Mouse (Mus musculus) frontal cortex, adult 2 months (tissue): ENCODE data around the gene Whamm. TPM values are rescaled to one million over a fixed set of nuclear protein-coding genes. Genes with fewer than 3 reads are reported as not detected.

Source experiments
- DNase-seq, 2 experiments: peaks; one replicate each; pipeline ENCODE4 v3.0.0; 2022; ENCODE audit warnings: low spot score in 1 of 2; ENCODE audit errors: extremely low spot score in 1 of 2
- polyA plus RNA-seq: library from polyadenylated mRNA; depleted of rRNA; stranded (reverse); fragments of >200 nt; gene quantifications from 2 replicates; pipeline ENCODE4 v1.2.3, GENCODE M21; 2012

Whamm gene
- polyA plus RNA-seq, 1 experiment = 24.2 TPM

DNA sequence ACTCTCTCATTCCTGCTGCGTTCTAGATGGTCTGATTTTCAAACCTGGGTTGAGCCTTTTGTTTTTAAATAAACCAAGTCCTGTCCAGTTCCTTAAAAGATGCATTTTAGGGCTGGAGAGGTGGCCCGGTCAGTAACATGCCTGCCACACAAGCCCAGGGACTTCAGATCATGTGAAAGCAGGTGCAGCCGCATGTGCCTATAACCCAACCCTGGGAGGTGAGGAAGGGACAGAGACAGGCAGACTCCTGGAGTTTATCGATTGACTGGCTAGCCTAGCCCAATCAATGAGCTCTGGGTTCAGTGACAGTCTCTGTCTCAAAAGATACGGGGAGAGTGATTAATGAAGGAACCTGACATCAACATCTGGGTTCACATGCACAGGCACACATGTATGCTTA is 9.9 kb upstream of the Whamm start:
- no peak for DNase-seq

DNA sequence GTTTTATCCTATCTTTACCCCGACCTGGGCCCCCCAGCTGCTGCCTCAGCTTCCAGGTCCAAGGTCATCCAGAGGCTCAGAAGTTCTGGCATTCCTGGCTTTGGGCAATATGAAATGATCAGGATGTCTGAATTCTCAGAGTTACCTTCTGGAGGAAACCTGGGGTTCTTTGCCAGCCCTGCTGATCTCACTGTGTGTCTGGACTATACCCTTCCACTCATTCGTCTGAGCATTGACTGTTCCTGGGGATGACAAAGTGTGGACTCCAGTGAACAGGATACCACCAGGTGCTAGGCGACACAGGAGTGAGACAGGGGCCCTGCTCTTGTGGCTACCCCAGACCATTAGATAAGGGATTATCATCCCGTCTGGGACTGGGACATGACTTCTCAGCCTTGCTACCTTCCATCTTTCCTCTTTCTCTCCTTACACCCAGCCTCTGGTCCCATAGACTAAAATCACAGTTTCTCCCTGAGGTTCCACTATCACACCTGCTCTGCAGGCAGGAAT is 7.5 kb upstream of the Whamm start:
- no peak for DNase-seq

GRCm38 (mm10) chr7:81564766-81565165 is 6.3 kb upstream of the Whamm start:
- no peak for DNase-seq

DNA sequence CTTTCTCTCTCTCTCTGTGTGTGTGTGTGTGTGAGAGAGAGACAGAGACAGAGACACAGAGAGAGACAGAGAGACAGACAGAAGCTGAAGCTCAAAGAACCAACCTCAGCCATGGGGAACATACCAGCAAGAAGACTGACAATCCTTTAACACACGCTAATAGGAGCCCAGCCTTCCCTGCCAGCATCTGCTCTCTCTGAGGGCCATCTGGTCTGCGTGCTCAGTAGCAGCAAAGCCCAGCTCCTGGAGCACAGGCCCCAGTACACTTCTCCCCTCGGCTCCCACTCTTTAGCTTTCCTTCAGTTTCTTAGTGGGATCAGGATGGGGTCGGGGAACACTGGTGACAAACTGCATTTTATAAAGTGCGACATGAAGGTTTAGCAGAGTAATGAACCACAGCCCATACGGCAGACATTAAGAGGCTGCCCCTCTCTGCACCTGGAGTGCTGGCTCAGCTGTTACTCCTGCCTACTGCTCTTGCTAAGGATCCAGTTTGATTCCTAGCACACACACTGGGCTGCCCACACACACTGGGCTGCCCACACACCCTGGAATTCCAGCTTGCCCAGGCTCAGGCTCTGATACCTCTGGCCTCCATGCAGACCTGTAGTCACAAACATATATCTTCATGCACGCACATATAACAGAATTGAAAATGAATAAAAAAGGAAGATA is 5.5 kb upstream of the Whamm start:
- no peak for DNase-seq

- no peak for DNase-seq
These were observed 4.7 kb upstream of the Whamm start for GRCm38 (mm10) chr7:81566332-81566731.

- DNase-seq = no peak
These were observed 4.2 kb upstream of the Whamm start, which contains the start of gene Fsd2 for GRCm38 (mm10) chr7:81566892-81567291. Gene Fsd2, minus strand, starts transcription at chr7:81566944.

DNA sequence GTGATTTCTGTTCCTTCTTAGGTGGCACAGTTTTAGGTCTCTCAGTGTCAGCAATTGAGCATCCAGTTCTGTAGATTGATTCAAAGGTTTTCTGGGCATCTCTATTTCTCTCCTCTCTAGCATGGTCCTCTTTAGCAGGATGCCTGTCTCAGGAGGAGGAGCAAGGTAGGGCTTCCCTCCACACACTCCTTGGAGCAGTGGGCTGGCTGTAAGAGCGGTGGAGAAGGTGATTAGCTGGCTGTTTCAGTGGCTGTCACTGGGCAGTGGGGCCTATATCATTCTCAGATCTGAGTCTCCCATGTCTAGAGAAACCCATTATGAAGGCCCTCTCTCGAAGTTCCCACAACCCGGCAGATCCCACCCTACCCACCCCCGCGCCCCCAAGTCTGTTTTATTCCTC is 3.7 kb upstream of the Whamm start:
- DNase-seq = no peak

GRCm38 (mm10) chr7:81569851-81570250 is 1.2 kb upstream of the Whamm start:
- DNase-seq = no peak

DNA sequence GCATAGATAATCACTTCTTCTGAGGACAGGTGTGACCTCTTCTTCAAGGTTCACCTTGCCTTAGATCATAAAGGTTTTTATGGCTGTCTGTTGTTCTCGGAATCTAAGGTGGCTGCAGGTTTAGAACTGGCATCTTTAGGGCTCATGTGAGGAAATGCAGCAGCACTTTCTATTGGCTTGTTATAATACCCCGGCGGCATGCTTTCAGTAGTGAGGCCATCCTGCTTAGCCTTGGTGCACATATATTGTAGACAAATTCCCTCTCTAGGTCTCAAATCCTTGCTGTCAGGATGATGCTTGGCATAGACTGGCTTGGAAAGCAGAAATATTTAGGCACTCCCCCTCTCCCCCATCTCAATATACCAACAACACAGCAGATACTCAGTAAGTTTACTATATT is 795 bp upstream of the Whamm start:
- DNase-seq = no peak

- DNase-seq = no peak
These were observed 336 bp upstream of the Whamm start for GRCm38 (mm10) chr7:81570752-81571107.

DNA sequence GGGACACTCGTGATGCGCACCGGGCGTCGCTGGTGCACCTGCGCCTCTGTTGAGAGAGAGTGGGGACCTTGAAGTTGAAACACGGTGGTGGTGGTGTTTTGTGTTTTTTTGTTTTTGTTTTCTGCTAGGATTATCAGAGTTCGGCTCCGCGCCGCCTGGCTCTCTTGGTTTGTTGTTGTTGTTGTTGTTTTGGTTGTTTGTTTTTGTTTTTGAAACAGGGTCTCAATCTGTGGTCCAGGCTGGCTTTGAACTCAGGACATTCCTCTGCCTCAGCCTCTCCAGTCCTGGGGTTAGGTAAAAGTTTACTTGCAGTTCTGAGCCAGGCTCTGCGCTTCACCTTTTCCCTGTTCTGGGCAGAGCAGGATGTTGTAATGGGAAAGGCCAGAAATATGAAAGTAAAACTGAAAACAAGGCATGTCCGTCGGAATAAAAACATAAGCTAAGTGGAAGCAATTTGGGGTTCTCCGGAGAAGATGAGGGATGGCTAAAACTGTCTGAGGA is 925 bp downstream of the Whamm start:
- DNase-seq = no peak

DNA sequence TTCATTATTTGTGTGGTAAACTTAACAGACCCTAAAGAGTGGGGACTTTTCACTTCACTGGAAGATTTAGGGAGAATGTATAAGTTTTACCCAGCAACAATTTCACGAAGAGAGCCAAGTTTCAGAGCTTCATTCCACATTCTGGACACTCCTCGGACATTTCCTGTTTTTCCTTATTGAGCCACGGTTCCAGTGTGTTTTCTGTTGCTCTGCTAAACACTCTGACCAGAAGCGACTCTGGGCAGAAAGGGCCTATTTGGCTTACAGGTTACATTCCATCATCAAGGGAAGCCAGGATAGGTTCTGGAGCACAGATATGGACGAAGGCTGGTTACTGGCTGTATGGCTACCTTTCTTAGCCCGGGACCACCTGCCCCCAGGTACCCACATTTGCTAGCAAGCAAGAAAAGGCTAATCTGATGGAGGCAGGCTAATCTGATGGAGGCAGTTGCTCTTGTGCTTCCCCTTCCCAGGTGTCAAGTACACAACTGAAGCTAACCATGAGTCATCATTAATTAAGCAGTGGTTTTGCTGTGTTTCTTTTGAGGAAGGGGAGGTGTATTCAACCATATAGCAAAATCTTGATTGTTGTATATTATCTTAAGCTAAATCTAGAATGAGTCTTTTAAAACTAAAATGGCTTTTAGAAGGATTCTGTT is 1.7 kb downstream of the Whamm start:
- no peak for DNase-seq

DNA sequence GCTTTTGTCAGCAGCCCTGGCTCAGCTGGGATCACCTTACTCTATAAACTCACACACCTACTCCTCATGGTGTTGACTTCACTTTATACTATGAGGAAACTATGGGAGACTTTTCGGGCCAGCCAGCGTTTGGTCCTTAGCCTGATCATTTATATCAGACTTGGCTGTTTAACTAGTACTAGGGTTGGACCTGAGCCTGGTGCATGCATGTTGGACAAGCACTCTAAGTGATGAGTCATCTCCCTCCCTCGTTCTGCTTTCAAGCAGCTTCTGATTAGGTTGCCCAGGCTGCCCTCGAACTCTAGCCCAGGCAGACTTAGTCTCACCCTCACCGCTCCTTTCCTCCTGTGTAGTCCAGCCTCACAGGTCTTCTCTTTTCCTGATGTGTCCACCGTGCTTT is 2.3 kb downstream of the Whamm start:
- peak in 1 of 2 experiments; percentile 20 for DNase-seq

DNA sequence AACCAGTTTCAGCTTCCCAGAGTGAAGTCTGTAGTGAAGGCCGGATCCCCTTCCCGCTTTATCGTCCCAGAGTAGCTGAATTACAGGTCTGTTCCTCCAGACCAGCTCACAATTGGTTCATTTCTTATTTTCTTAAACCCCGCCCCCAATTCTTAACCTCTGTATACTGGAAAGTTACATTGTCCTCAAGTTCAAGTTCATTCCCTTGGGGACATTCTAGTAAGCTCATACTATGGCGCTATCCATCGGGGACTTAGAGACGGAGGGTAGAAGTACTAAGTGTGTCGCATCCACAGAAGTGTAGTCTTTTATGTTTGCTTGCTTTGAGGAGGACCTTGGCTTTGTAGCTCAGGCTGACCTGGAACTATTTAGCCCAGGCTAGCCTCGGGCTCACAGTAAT is 2.8 kb downstream of the Whamm start:
- DNase-seq = no peak

DNA sequence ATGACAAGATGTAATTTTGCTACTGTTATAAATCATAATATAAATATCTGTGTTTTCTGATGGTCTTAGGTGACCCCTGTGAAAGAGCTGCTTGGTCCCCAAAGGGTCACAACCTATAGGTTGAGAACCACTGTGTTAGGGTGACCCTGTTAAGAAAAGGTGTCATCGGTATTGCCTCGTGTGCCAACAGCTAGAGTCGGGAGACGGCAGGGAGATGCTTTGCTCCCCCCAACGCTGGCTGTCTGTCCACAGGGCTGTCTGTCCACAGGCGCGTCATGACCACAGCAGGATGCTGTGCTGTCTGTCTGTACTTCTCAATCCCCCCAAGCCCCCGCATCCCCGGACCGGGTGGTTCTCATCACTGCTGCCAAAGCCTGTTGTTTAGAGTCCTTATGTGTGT is 4.5 kb downstream of the Whamm start:
- no peak for DNase-seq

GRCm38 (mm10) chr7:81577872-81578271 is 6.8 kb downstream of the Whamm start:
- DNase-seq = no peak

DNA sequence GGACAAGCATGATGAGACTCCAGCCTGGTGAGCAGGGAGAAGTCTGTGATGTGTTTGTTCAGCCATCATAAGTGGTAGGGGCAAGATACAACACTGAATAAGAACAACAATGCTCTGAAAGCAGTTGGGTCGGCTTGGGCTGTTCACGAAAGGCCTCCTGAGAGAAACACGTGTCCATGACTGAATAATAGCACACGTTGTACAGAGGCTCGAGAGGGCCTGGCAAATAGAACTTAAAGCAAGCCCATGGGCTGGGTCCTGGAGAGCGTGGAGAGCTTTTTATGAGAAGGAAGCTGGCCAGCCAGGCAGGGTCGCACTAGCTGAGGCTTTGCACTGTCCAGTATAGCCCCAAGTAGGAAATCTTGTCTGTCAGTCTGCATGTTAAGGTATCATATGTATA is 7.3 kb downstream of the Whamm start:
- no peak for DNase-seq

DNA sequence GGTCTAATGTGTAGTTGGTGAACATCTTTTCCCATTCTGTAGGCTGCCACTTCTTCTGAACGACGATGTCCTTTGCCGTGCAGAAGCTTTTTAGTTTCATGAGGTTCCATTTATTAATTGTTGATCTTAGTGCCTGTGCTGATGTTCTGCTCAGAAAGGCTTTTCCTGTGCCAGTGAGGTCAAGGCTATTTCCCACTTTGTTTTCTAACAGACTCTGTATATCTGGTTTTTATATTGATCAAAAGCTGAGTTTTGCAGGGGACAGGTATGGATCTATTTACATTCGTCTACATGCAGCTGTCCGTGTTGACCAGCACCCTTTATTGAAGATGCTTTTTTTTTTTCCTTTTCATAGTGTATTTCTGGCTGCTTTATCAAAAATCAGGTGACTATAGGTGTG is 8.2 kb downstream of the Whamm start:
- DNase-seq = no peak

GRCm38 (mm10) chr7:81583512-81583911 is 12.4 kb downstream of the Whamm start:
- DNase-seq = no peak

- DNase-seq = no peak
These were observed 14.3 kb downstream of the Whamm start for GRCm38 (mm10) chr7:81585326-81585725.

DNA sequence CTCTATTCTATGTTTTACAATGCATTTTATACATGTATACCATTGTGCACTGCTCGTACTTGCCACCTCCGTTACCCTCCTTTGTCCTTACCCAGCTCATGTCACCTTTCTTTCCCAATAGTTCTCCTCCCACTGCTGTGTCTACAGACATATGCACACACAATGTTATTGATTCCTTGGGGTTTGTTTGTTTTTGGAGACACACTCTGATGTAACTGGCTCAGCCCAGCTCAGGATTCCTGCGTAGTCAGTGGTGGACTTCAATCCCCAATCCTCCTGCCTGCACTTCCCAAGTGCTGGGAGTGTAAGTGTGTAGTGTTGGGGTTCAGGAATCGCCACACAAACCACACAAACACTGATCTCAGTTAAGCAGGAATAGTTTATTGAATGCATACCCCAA is 16.2 kb downstream of the Whamm start:
- no peak for DNase-seq

DNA sequence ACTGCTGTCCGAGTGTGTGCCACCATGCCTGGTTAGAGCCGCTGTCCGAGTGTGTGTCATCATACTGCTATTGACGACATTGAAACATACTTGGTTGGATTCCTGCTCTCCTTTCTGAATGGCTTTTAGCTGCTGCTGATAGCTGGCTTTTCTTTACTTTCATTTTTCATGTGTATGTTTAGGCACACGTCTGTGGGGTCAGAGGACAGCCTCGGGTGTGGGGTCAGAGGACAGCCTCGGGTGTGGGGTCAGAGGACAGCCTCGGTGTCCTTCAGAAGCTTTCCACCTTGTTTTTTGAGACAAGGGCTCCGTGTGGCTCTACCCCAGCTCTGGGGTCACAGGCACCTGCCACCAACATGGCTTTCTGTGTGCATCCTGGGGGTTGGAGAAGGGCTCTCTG is 21.6 kb downstream of the Whamm start:
- no peak for DNase-seq
